18 mouse cellular contexts compared by ENCODE assay signal in the genomic region with DNA sequence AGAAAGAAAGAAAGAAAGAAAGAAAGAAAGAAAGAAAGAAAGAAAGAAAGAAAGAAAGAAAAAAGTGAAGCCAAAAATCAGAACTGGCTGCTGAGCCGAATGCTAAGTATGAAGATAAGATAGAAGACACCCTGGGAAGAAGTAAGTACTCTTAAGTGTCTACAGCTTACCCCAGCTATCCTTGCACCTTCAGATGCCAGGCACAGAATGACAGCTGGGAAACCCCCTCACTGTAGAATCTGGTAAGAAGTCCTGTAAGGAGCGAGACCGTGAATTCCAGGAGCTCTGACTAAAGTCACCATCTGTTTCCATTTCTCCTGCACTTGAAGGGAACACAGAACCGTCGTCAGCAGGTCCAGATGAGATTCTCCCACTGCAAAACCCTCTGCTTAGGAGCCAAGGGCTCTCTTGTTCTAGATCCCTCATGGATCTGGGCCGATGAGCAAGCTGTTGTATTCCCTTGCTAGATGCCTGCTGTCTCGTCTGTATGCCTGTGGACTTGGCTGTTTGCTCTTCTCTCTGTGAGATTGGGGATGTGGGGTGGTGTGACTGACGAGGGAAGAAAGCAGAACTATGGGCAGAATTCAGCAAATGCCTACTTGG. TPM values are rescaled to one million over a fixed set of nuclear protein-coding genes. Genes with fewer than 3 reads are reported as not detected.
A peak's percentile ranks its signal among the peaks of the same experiment; 100 is the strongest.
DNase-seq lines count a peak whose midpoint lies in the region; ATAC-seq and TF ChIP-seq lines count a peak whose summit lies in the region.
"Had no signal": no experiment of that assay in that cellular context is flagged by ENCODE, and none has a peak within 500 bp of the region (broad histone marks: within the 10 kb centered on the region; RNA-seq: fewer than 3 reads in every experiment).

No protein-coding gene starts in this region.

- H3K27ac ChIP-seq in midbrain, embryonic 11.5 days (ENCODE audit: low read depth, low read length) = no peak overlapping the region
- no peak overlapping the region for H3K27ac ChIP-seq in midbrain, postnatal 0 days (ENCODE audit: low read depth, low read length)
- H3K27ac ChIP-seq in left cerebral cortex, adult 2 months = peak overlapping the region; percentile 71
- no peak overlapping the region for H3K27ac ChIP-seq in hindbrain, embryonic 16.5 days (ENCODE audit: low read depth, low read length)
- H3K27ac ChIP-seq: embryonic facial prominence, embryonic 12.5 days; forebrain, embryonic 10.5 days; heart, embryonic 15.5 days; hindbrain, embryonic 14.5 days; liver, embryonic 14.5 days; midbrain, embryonic 13.5 days had no signal

- no peak overlapping the region for H3K9ac ChIP-seq in midbrain, embryonic 11.5 days (ENCODE audit: low read length)
- H3K9ac ChIP-seq in midbrain, postnatal 0 days (replicated peaks; ENCODE audit: low read length, poor library complexity, severe bottlenecking) = no peak overlapping the region
- H3K9ac ChIP-seq in hindbrain, embryonic 16.5 days (ENCODE audit: low read depth, low read length) = no peak overlapping the region
- H3K9ac ChIP-seq: embryonic facial prominence, embryonic 12.5 days; heart, embryonic 15.5 days; hindbrain, embryonic 14.5 days; liver, embryonic 14.5 days; midbrain, embryonic 13.5 days had no signal

- H3K4me3 ChIP-seq in midbrain, embryonic 11.5 days (ENCODE audit: low read depth, low read length) = no peak overlapping the region
- no peak overlapping the region for H3K4me3 ChIP-seq in midbrain, postnatal 0 days (ENCODE audit: low read depth, low read length)
- no peak overlapping the region for H3K4me3 ChIP-seq in left cerebral cortex, adult 2 months
- no peak overlapping the region for H3K4me3 ChIP-seq in hindbrain, embryonic 16.5 days (ENCODE audit: low read length)
- H3K4me3 ChIP-seq: embryonic facial prominence, embryonic 12.5 days; forebrain, embryonic 10.5 days; heart, embryonic 15.5 days; midbrain, embryonic 13.5 days had no signal

- intact Hi-C loops in left cerebral cortex, adult 2 months (cut with DNase I) = loop anchor here (1.0 kb wide), 1 partner anchor 174 kb away; no protein-coding TSS in a partner anchor

- no peaks in the 10 kb centered on the region for H3K4me1 ChIP-seq in midbrain, embryonic 11.5 days (ENCODE audit: control insufficient read depth, insufficient read depth, low read length)
- no peaks in the 10 kb centered on the region for H3K4me1 ChIP-seq in midbrain, postnatal 0 days (ENCODE audit: insufficient read depth, low read length)
- no peaks in the 10 kb centered on the region for H3K4me1 ChIP-seq in hindbrain, embryonic 16.5 days (ENCODE audit: control insufficient read depth, insufficient read depth, low read depth, low read length)
- H3K4me1 ChIP-seq: embryonic facial prominence, embryonic 12.5 days; forebrain, embryonic 10.5 days; heart, embryonic 15.5 days; midbrain, embryonic 13.5 days had no signal

- no peak overlapping the region for H3K4me2 ChIP-seq in midbrain, embryonic 11.5 days
- H3K4me2 ChIP-seq in midbrain, postnatal 0 days (ENCODE audit: low read depth, low read length, poor library complexity, severe bottlenecking) = no peak overlapping the region
- no peak overlapping the region for H3K4me2 ChIP-seq in hindbrain, embryonic 16.5 days (ENCODE audit: low read length)
- H3K4me2 ChIP-seq: embryonic facial prominence, embryonic 12.5 days; heart, embryonic 15.5 days; hindbrain, embryonic 14.5 days; midbrain, embryonic 13.5 days had no signal

- H3K9me3 ChIP-seq in midbrain, embryonic 11.5 days (ENCODE audit: control insufficient read depth, low read length) = no peaks in the 10 kb centered on the region
- H3K9me3 ChIP-seq in midbrain, postnatal 0 days (ENCODE audit: low read length) = no peaks in the 10 kb centered on the region
- no peaks in the 10 kb centered on the region for H3K9me3 ChIP-seq in hindbrain, embryonic 16.5 days (ENCODE audit: control insufficient read depth, low read length)
- H3K9me3 ChIP-seq: embryonic facial prominence, embryonic 12.5 days; forebrain, embryonic 10.5 days; heart, embryonic 15.5 days; midbrain, embryonic 13.5 days had no signal

- WGBS in midbrain, embryonic 11.5 days = 78% methylated on average over 8 of the region's 8 CpGs
- WGBS in midbrain, postnatal 0 days = 84% methylated on average over 8 of the region's 8 CpGs
- 78% methylated on average over 8 of the region's 8 CpGs for WGBS in hindbrain, embryonic 16.5 days

- peak; percentile 45 for DNase-seq in midbrain, embryonic 11.5 days (ENCODE audit: low spot score, missing footprints)
- no peak for DNase-seq in midbrain, postnatal 0 days (ENCODE audit: low spot score)
- DNase-seq in layer of hippocampus, adult 11-12 months (ENCODE audit: low spot score) = peak; percentile 42
- DNase-seq in left cerebral cortex, adult 2 months (ENCODE audit: extremely low spot score in 1 of 2, low spot score in 2 of 2) = peak; percentile 24 to 47
- peak; percentile 91 for DNase-seq in telencephalon, adult 2 months (ENCODE audit: low read depth, low spot score)
- DNase-seq in cerebellum, adult 9-11 months = no peak
- DNase-seq: adrenal gland, postnatal 14 days; gastrocnemius, postnatal 36 days; kidney, adult 9 months had no signal

- TF ChIP-seq CTCF in midbrain, postnatal 0 days (IDR thresholded peaks at IDR 0.05) = no peak
- no peak for TF ChIP-seq CTCF in left cerebral cortex, adult 2 months (IDR thresholded peaks at IDR 0.05)

- no peaks in the 10 kb centered on the region for H3K27me3 ChIP-seq in midbrain, embryonic 11.5 days (ENCODE audit: control insufficient read depth, insufficient read depth, low read length)
- no peaks in the 10 kb centered on the region for H3K27me3 ChIP-seq in midbrain, postnatal 0 days (ENCODE audit: insufficient read depth, low read length)
- H3K27me3 ChIP-seq in hindbrain, embryonic 16.5 days (replicated peaks; ENCODE audit: control insufficient read depth, insufficient read depth, low read length) = no peaks in the 10 kb centered on the region
- H3K27me3 ChIP-seq: embryonic facial prominence, embryonic 12.5 days; heart, embryonic 15.5 days; midbrain, embryonic 13.5 days had no signal

- H3K36me3 ChIP-seq in midbrain, embryonic 11.5 days (ENCODE audit: control insufficient read depth, insufficient read depth, low read length) = no peaks in the 10 kb centered on the region
- H3K36me3 ChIP-seq in midbrain, postnatal 0 days (ENCODE audit: insufficient read depth, low read length) = no peaks in the 10 kb centered on the region
- H3K36me3 ChIP-seq in hindbrain, embryonic 16.5 days (ENCODE audit: control insufficient read depth, insufficient read depth, low read length) = no peaks in the 10 kb centered on the region
- H3K36me3 ChIP-seq: embryonic facial prominence, embryonic 12.5 days; forebrain, embryonic 10.5 days; heart, embryonic 15.5 days; midbrain, embryonic 13.5 days had no signal

- ATAC-seq in midbrain, embryonic 11.5 days (ENCODE audit: low FRiP score) = no peak
- no peak for ATAC-seq in midbrain, postnatal 0 days (ENCODE audit: low FRiP score)
- ATAC-seq in megakaryocyte progenitor cell, adult 5-6 weeks (replicated peaks; ENCODE audit: poor library complexity) = no peak
- ATAC-seq in hindbrain, embryonic 16.5 days = no peak
- ATAC-seq: CD4-positive, CD25-positive, alpha-beta regulatory T cell, adult 4 months; midbrain, embryonic 13.5 days had no signal

RNA-seq across cellular contexts. Expression of gene Ptprb, which starts 15.9 kb away (rescaled TPM):
- polyA plus RNA-seq in midbrain, embryonic 11.5 days (2014; fragmentation: Nextera tagmentation; extraction: Ambion mirVana) = 2.9 and 3.1 TPM in 2 replicates
- total RNA-seq in midbrain, postnatal 0 days (2014; rRNA removed) = 9.8 and 12.5 TPM in 2 replicates
- polyA plus RNA-seq in midbrain, postnatal 0 days (2015; fragmentation: Nextera tagmentation; extraction: Ambion mirVana) = 2.6 and 3.3 TPM in 2 replicates
- total RNA-seq in left cerebral cortex, adult 2 months (2021) = 10 to 100 TPM; 17.0 to 19.8 TPM
- 0.02 TPM in 1 of 2 replicates, not detected in the other for total RNA-seq in megakaryocyte progenitor cell, adult 5-6 weeks (2015)
- total RNA-seq in megakaryocyte progenitor cell, adult 5-6 weeks (2017) = not detected in 2 replicates
- polyA plus RNA-seq in hindbrain, embryonic 16.5 days (2015; fragmentation: Nextera tagmentation; extraction: Ambion mirVana) = 3.4 and 4.0 TPM in 2 replicates
- polyA plus RNA-seq: CD4-positive, CD25-positive, alpha-beta regulatory T cell, adult 4 months had no signal

Comparison
In these comparisons a context has a peak if more than half of its experiments do, and no peak if none do; other contexts are left out.
1. DNase-seq: peak in midbrain, embryonic 11.5 days (single experiment), layer of hippocampus, adult 11-12 months (single experiment), left cerebral cortex, adult 2 months (2 of 2) and telencephalon, adult 2 months (single experiment); none in midbrain, postnatal 0 days (single experiment) and cerebellum, adult 9-11 months (single experiment).
2. RNA of gene Ptprb, which starts 15.9 kb away (total RNA-seq): 17.0 to 19.8 TPM in left cerebral cortex, adult 2 months and 9.8 to 12.5 TPM in midbrain, postnatal 0 days; 0.02 TPM in megakaryocyte progenitor cell, adult 5-6 weeks; every median in the first group is over 10 times any median in the second.